Mouse (Mus musculus) adrenal gland (tissue): ENCODE data around the gene Zranb2.

ENCODE experiments used
- intact Hi-C: fragments of 180-260 bp; cut with DNase I; formaldehyde crosslinking; loops from one replicate; pipeline ENCODE4 v1.15.1; 2025
- long read RNA-seq, 2 experiments: library from polyadenylated mRNA; unstranded; transcript quantifications; one replicate each; pipeline ENCODE4 v2.0.0; 2020; ENCODE audit warnings: borderline replicate concordance in 1 of 2; ENCODE audit not compliant: insufficient replicate concordance in 1 of 2

Zranb2 gene
- long read RNA-seq, experiment 1, transcript Zranb2-203 (10 exons, 2,924 nt), result major isoform, 38 of 69 reads
- long read RNA-seq, experiment 1, partial matches to known transcripts, result 22 of 69 reads
- long read RNA-seq, experiment 1, other reads (novel, unspliced or antisense), result 7 of 69 reads
- long read RNA-seq, experiment 2, transcript Zranb2-203 (10 exons, 2,924 nt), result major isoform, 50 of 138 reads
- long read RNA-seq, experiment 2, partial matches to known transcripts, result 71 of 138 reads
- long read RNA-seq, experiment 2, other reads (novel, unspliced or antisense), result 9 of 138 reads

- intact Hi-C loops, result no loop called here
These were observed at the start of gene Zranb2 for GRCm38 (mm10) chr3:157533964-157534785. Zranb2 (plus strand) TSS chr3:157534160.

- intact Hi-C loops, result no loop called here
These were observed 41.9 kb upstream of the Zranb2 start for GRCm38 (mm10) chr3:157492043-157492442.

GRCm38 (mm10) chr3:157502216-157502615, 31.7 kb upstream of the Zranb2 start:
- intact Hi-C loops, result no loop called here

- intact Hi-C loops, result no loop called here
These were observed 19.7 kb upstream of the Zranb2 start for GRCm38 (mm10) chr3:157514116-157514796.

DNA sequence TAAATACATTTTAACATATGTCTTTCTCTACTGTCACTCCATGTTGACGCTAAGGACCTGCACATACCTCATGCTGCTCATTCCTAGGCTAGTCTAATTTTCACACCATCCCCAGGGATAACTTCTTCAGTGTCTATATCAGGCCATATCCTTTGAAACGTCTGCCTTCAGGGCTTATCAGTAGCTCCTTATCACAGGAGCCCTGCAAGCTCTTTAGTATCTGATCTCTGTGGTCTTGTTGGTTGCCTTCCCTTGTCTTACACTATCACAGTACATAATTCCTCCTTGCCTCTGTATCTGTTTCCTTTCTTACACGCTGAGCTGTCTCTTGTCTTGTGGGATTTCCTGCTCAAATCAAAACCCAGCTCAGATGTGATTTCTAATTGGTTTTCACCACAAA, 17.5 kb upstream of the Zranb2 start:
- intact Hi-C loops, result loop anchor here (5.0 kb wide), 1 partner anchor 284 kb away; no protein-coding TSS in a partner anchor

DNA sequence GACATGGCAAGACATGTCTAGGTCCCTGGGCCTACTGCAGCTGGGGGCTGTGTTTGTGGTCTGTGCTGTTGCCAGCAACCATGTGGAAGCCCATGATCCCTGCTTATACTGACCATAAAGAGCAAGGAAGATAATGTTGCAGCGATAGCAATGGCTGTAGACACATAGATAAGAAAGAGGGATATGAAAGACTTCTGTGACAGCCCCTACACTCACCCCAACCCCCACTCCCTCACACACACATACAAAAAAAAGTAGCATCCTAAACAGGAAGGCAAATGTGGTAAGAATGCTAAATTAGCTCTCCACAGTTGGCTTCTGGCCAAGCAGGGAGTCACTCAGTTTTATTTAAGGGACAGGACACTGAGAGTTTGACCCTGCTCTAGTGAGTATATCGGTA, 16.0 kb upstream of the Zranb2 start:
- intact Hi-C loops, result loop anchor here (5.0 kb wide), 1 partner anchor 286 kb away; no protein-coding TSS in a partner anchor

DNA sequence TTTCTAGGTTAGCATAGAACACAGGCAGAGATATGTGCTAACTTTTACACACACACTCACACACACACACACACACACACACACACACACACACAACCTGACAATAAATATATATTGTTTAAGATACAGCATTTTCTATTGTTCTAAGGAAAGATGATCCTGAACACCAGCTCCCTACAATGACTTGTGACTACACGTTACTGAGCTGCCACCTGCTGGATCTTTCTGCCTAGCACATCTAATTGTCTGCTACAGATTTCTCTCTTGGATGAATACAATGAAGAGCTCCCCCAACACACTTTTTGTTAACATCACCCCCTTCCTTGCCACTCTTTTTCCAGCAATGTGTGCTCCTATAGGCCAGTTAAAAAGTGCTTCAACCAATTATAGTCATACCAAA, 13.5 kb upstream of the Zranb2 start:
- intact Hi-C loops, result no loop called here

DNA sequence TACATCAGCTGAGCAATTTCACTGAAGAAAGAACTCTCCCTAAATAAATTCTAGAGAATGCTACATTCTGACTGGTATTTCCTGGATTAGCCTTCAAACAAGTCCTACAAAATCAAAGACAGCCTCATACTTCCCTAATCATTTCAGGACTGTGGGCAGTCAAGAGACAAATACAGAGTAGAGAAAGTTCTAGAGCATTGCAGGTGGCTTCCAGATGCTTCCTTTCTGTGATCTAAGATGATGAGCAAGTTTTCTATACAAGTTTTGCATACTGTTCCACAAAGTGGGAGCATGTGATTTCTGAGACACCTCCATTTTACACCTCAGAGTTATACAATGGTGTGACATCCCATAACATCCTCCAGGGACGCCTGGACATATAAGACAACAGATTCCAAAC, 10.1 kb upstream of the Zranb2 start:
- intact Hi-C loops, result no loop called here

GRCm38 (mm10) chr3:157531585-157531984, 2.4 kb upstream of the Zranb2 start:
- intact Hi-C loops, result no loop called here

DNA sequence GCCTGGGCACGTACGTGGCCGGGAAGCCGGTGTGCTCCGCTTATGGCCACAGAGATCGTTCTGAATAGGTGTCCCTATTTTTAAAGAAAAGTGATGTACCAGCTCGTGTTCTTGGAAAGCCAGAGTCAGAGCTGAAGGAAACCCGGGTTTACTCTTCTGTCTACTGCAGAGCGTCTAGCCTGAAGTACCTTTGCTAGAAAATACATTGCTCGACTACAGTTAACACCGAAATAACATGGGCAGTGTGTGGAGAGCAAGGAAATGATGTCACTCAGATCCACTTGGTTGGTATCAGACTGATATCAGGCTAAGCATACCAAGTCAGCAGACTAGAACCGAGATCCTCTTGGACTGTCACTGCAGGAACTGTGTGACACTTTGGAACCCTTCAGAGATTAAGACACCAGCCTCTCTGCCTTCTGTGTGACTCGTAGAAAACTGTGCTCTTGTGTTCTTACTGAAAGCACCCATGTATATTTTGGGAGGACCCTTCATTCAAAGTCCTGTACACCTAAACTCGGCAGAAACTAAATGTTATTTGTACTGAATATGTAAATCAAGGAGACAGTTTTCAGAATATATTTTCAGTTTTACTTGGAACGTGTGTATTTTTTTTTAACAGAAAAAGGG, 941 bp downstream of the Zranb2 start:
- intact Hi-C loops, result no loop called here

GRCm38 (mm10) chr3:157549323-157549722, 15.4 kb downstream of the Zranb2 start:
- intact Hi-C loops, result no loop called here

GRCm38 (mm10) chr3:157549758-157550600, 16.0 kb downstream of the Zranb2 start:
- intact Hi-C loops, result no loop called here

GRCm38 (mm10) chr3:157565196-157565595, 31.2 kb downstream of the Zranb2 start:
- intact Hi-C loops, result loop anchor here (1.0 kb wide), 1 partner anchor 152 kb away; no protein-coding TSS in a partner anchor

- intact Hi-C loops, result no loop called here
These were observed 33.0 kb downstream of the Zranb2 start, which contains the start of gene Ptger3 for GRCm38 (mm10) chr3:157566725-157567565. Ptger3 (plus strand) TSS chr3:157566892.

DNA sequence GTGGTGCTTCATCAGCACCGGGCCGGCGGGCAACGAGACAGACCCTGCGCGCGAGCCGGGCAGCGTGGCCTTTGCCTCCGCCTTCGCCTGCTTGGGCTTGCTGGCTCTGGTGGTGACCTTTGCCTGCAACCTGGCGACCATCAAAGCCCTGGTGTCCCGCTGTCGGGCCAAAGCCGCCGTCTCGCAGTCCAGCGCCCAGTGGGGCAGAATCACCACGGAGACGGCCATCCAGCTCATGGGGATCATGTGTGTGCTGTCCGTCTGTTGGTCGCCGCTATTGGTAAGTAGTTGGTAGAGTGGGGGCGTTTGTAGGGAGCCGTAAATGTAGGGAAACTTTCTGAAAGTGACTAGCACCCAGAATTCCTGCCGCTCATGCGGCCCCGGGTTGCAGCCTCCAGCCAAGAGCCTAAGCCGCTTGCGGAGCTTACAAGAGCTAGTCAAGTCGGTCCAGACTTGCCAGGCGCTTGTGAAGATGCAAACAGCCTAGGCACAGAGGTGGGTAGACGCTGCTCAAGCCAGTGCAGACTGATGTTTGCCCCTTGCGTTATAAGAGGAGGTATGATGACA, 33.7 kb downstream of the Zranb2 start:
- intact Hi-C loops, result no loop called here

DNA sequence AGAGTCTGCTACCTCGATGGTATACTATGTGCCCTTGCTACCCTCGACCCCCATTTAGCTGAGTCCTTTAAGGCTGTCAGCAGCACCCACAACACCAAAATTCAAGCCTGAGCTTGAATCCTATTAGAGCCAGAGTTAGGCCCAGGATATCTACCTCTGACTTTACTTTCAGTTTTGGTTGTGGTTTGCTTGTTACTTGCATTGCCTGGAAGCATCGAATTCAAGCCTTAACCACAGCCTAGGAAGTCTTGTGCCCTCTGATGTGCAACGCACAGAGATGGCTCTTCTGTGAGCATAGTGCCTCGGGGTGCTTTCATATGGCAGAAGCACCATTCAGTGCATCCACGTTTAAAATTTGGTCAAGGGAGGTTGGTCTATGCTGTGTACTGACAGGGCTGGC, 38.1 kb downstream of the Zranb2 start:
- intact Hi-C loops, result no loop called here

DNA sequence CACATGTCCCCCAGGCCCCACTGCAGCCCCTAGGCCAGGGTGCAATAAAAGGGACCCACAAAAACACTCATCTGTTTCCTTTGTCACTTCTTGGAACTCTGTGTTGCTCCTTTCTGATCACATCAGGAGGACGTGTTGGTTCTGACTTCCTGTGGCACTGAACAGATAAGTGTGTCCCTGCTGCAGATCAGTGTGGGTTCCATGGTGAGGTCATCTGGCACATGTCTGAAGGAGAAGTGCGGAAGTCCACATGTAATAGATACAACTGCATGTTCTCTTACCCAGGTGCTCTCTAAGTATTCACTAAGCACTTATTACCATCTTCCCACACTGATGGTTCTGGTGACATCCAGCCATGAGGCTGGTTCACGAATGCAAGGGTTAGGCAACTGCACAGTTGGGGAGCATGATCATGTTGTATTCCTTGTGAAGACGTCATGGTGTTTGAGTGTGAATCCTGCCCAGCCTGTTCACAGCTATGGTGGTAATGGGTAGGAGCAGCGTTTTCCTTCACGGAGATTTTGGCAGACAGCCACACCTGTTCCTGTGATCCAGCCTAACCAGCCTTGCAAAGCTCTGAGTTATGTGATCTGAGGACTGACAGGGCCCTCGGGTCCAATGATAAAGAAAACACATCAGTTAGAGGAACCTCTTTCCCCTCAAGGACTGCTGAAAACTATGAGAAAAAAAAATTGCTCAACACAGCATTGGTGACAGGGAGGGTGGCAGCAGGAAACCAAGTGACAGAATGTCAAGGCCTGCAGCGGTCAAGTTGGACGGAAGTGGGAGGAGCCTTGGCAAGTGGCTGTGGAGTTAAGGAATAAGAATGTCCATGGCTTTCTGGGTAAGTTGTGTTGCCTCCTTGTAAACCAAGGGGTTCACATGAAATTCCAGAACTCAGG, 41.7 kb downstream of the Zranb2 start:
- intact Hi-C loops, result no loop called here

DNA sequence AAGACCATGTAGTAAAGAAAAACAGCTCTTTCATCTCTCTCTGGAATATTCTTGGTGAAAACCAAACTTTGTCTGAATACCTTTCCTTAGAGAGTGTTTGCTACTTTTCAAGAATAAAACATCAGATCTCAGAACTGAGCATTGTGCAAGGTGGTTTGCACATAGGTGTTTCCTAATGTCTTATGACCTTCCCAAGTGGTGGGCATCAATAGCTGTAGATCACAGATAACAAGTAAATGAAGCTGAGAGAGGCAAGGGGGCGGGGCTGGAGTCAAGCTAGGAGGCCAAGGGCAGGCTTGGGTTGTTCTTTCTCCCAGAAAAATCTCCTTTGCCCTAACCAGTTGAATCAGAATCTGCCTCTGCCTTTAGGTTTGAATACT, 42.4 kb downstream of the Zranb2 start:
- intact Hi-C loops, result no loop called here
